Mouse (Mus musculus): ENCODE data around the gene Rab20.
"Not testable (repeated sequence)": the region's sequence is repeated elsewhere in the genome, so short reads cannot be mapped to it uniquely, and the experiment has no call there.

Gene Rab20

GRCm38 (mm10) chr8:11481876-11482275 is 3.4 kb upstream of the Rab20 start:
- no peak for DNase-seq (ENCODE audit: low read depth, low spot score)

GRCm38 (mm10) chr8:11479591-11479990 is 1.1 kb upstream of the Rab20 start:
- no peak for DNase-seq (ENCODE audit: low read depth, low spot score)

GRCm38 (mm10) chr8:11478807-11479527 is 457 bp upstream of the Rab20 start:
- no peak for DNase-seq (ENCODE audit: low read depth, low spot score)

GRCm38 (mm10) chr8:11477178-11477553 is 1.3 kb downstream of the Rab20 start:
- no peak for DNase-seq (ENCODE audit: low read depth, low spot score)

GRCm38 (mm10) chr8:11476338-11477177 is 2.0 kb downstream of the Rab20 start:
- DNase-seq (ENCODE audit: low read depth, low spot score) = no peak

- no peak for DNase-seq (ENCODE audit: low read depth, low spot score)
Observed at GRCm38 (mm10) chr8:11475876-11476275, 2.6 kb downstream of the Rab20 start.

- no peak for DNase-seq (ENCODE audit: low read depth, low spot score)
Observed at GRCm38 (mm10) chr8:11475397-11475796, 3.1 kb downstream of the Rab20 start.

GRCm38 (mm10) chr8:11473072-11473471 is 5.4 kb downstream of the Rab20 start:
- DNase-seq (ENCODE audit: low read depth, low spot score) = no peak

GRCm38 (mm10) chr8:11471309-11471708 is 7.2 kb downstream of the Rab20 start:
- no peak for DNase-seq (ENCODE audit: low read depth, low spot score)

- no peak for DNase-seq (ENCODE audit: low read depth, low spot score)
Observed at GRCm38 (mm10) chr8:11470694-11471093, 7.8 kb downstream of the Rab20 start.

- DNase-seq (ENCODE audit: low read depth, low spot score) = no peak
Observed at GRCm38 (mm10) chr8:11469095-11469494, 9.4 kb downstream of the Rab20 start.

- not testable (repeated sequence) for DNase-seq (ENCODE audit: low read depth, low spot score)
Observed at GRCm38 (mm10) chr8:11466528-11466927, 12.0 kb downstream of the Rab20 start.

GRCm38 (mm10) chr8:11465619-11466018 is 12.9 kb downstream of the Rab20 start:
- no peak for DNase-seq (ENCODE audit: low read depth, low spot score)

GRCm38 (mm10) chr8:11464707-11464964 is 13.9 kb downstream of the Rab20 start:
- DNase-seq (ENCODE audit: low read depth, low spot score) = no peak

GRCm38 (mm10) chr8:11463889-11464706 is 14.4 kb downstream of the Rab20 start:
- DNase-seq (ENCODE audit: low read depth, low spot score) = peak; percentile 70

GRCm38 (mm10) chr8:11463541-11463888 is 15.0 kb downstream of the Rab20 start:
- no peak for DNase-seq (ENCODE audit: low read depth, low spot score)

- no peak for DNase-seq (ENCODE audit: low read depth, low spot score)
Observed at GRCm38 (mm10) chr8:11462641-11463040, 15.9 kb downstream of the Rab20 start.

GRCm38 (mm10) chr8:11461847-11462246 is 16.7 kb downstream of the Rab20 start:
- no peak for DNase-seq (ENCODE audit: low read depth, low spot score)

- no peak for DNase-seq (ENCODE audit: low read depth, low spot score)
Observed at GRCm38 (mm10) chr8:11460934-11461333, 17.6 kb downstream of the Rab20 start.

- no peak for DNase-seq (ENCODE audit: low read depth, low spot score)
Observed at GRCm38 (mm10) chr8:11459016-11459415, 19.5 kb downstream of the Rab20 start.

GRCm38 (mm10) chr8:11457981-11458836 is 20.3 kb downstream of the Rab20 start:
- DNase-seq (ENCODE audit: low read depth, low spot score) = no peak

Measured in CD4-positive helper T cell, adult 2 months (primary cell).